ENCODE assay signal across 7 mouse cellular contexts in the genomic region with DNA sequence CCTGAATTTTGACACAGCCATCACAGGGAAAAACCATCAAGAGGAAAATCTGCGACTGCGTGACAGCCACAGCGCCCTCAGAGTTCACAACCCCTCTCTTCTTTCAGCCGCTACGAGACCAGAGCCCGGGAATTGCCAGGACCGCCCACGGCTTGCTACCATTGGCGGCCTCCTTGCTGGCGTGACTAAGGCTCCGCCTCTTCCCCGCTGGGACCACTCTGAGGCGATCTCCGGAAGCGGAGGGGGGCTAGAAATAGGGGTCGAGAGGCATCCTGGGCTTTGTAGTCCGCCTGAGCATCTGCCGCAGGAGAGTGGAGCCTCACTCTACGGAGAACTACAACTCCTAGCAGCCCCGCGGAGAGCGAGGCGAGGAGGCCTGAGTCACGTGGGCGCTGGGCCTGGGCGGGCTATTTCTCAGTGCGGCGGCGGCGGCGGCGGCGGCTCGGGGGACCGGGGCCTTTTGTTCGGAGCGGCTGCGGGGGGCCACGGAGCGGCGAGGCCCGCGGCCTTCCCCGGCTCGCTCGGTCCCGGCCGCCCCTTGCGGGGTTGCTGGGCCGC. TPM values are rescaled to one million over a fixed set of nuclear protein-coding genes. Genes with fewer than 3 reads are reported as not detected.
A peak's percentile ranks its signal among the peaks of the same experiment; 100 is the strongest.
DNase-seq lines count a peak whose midpoint lies in the region; ATAC-seq and TF ChIP-seq lines count a peak whose summit lies in the region.

A gene (plus strand): TSS at position 297 of the 558 bp plus-strand sequence.

- H3K4me3 ChIP-seq in embryonic facial prominence, embryonic 10.5 days, result peak within 1 kb of the TSS; percentile 96
- H3K4me3 ChIP-seq in intestine, postnatal 0 days (ENCODE audit: low read depth, low read length), result peak within 1 kb of the TSS; percentile 96
- peak within 1 kb of the TSS; percentile 89 for H3K4me3 ChIP-seq in midbrain, embryonic 12.5 days
- peak within 1 kb of the TSS; percentile 100 for H3K4me3 ChIP-seq in small intestine, adult 2 months (ENCODE audit: low read depth, low read length)

- peak; percentile 74; the same call in 1 of the 2 replicates for TF ChIP-seq POLR2A in small intestine, adult 2 months (IDR thresholded peaks at IDR 0.05; ENCODE audit: low read depth, low read length)

- peak within 1 kb of the TSS; percentile 99 for H3K27ac ChIP-seq in embryonic facial prominence, embryonic 10.5 days (replicated peaks)
- H3K27ac ChIP-seq in intestine, postnatal 0 days (ENCODE audit: low read depth, low read length), result peak within 1 kb of the TSS; percentile 97
- peak within 1 kb of the TSS; percentile 96 for H3K27ac ChIP-seq in midbrain, embryonic 12.5 days (replicated peaks)
- peak within 1 kb of the TSS; percentile 95 for H3K27ac ChIP-seq in small intestine, adult 2 months (ENCODE audit: insufficient read depth, low read depth, low read length)

- peak; percentile 96 for DNase-seq in adrenal gland, postnatal 10 days
- peak; percentile 99 for DNase-seq in embryonic facial prominence, embryonic 10.5 days (ENCODE audit: low spot score)
- no peak for DNase-seq in gonadal fat pad, adult 2 months (ENCODE audit: low read depth)
- DNase-seq in left cerebral cortex, postnatal 4 days, result peak; percentile 99

- TF ChIP-seq CTCF in intestine, postnatal 0 days (IDR thresholded peaks at IDR 0.05; ENCODE audit: low read depth), result peak; percentile 42
- TF ChIP-seq CTCF in small intestine, adult 2 months (IDR thresholded peaks at IDR 0.05; ENCODE audit: extremely low read depth, insufficient read length, insufficient replicate concordance, low read depth, low read length), result no peak

- intact Hi-C loops in left cerebral cortex, postnatal 4 days (cut with DNase I), result no loop called here

- under 1% methylated on average over 50 of the region's 50 CpGs for WGBS in embryonic facial prominence, embryonic 10.5 days
- WGBS in intestine, postnatal 0 days, result under 1% methylated on average over 37 of the region's 50 CpGs
- under 1% methylated on average over 35 of the region's 50 CpGs for WGBS in midbrain, embryonic 12.5 days
- WGBS in small intestine, adult 2 months, result 2% methylated on average over 48 of the region's 50 CpGs

- ATAC-seq in intestine, postnatal 0 days, result peak; percentile 99
- peak; percentile 100 for ATAC-seq in midbrain, embryonic 12.5 days (ENCODE audit: low FRiP score, low read depth)

- peaks cover 14% of the 10 kb centered on the region for H3K4me1 ChIP-seq in embryonic facial prominence, embryonic 10.5 days
- H3K4me1 ChIP-seq in intestine, postnatal 0 days (replicated peaks; ENCODE audit: control insufficient read depth, insufficient read depth, low read length), result no peaks in the 10 kb centered on the region
- peaks cover 16% of the 10 kb centered on the region for H3K4me1 ChIP-seq in midbrain, embryonic 12.5 days
- peaks cover 5% of the 10 kb centered on the region; the same call in 1 of the 2 replicates for H3K4me1 ChIP-seq in small intestine, adult 2 months (ENCODE audit: control insufficient read depth, insufficient read depth, insufficient read length, low read length)

- peak within 1 kb of the TSS; percentile 96 for H3K9ac ChIP-seq in intestine, postnatal 0 days (ENCODE audit: low read depth, low read length)
- H3K9ac ChIP-seq in midbrain, embryonic 12.5 days (replicated peaks), result peak within 1 kb of the TSS; percentile 96

- H3K27me3 ChIP-seq in embryonic facial prominence, embryonic 10.5 days (replicated peaks; ENCODE audit: low read depth, poor library complexity, severe bottlenecking), result no peaks in the 10 kb centered on the region
- H3K27me3 ChIP-seq in intestine, postnatal 0 days (replicated peaks; ENCODE audit: control insufficient read depth, insufficient read depth, low read length), result no peaks in the 10 kb centered on the region
- no peaks in the 10 kb centered on the region for H3K27me3 ChIP-seq in midbrain, embryonic 12.5 days
- H3K27me3 ChIP-seq in small intestine, adult 2 months (ENCODE audit: control insufficient read depth, insufficient read depth, low read length), result no peaks in the 10 kb centered on the region

- H3K4me2 ChIP-seq in intestine, postnatal 0 days (replicated peaks; ENCODE audit: low read depth), result peak within 1 kb of the TSS; percentile 73
- peak within 1 kb of the TSS; percentile 88 for H3K4me2 ChIP-seq in midbrain, embryonic 12.5 days (replicated peaks)

- H3K9me3 ChIP-seq in embryonic facial prominence, embryonic 10.5 days, result no peaks in the 10 kb centered on the region
- H3K9me3 ChIP-seq in intestine, postnatal 0 days (ENCODE audit: control insufficient read depth), result no peaks in the 10 kb centered on the region
- no peaks in the 10 kb centered on the region for H3K9me3 ChIP-seq in midbrain, embryonic 12.5 days

- peaks cover 21% of the 10 kb centered on the region for H3K36me3 ChIP-seq in embryonic facial prominence, embryonic 10.5 days (replicated peaks)
- no peaks in the 10 kb centered on the region for H3K36me3 ChIP-seq in intestine, postnatal 0 days (ENCODE audit: control insufficient read depth, insufficient read depth)
- H3K36me3 ChIP-seq in midbrain, embryonic 12.5 days, result no peaks in the 10 kb centered on the region
- no peaks in the 10 kb centered on the region for H3K36me3 ChIP-seq in small intestine, adult 2 months (ENCODE audit: control insufficient read depth, insufficient read depth, low read length)

RNA-seq across cellular contexts. Expression of the gene that starts here (rescaled TPM):
- 10 to 100 TPM; 50.6 to 50.7 TPM for total RNA-seq in adrenal gland, postnatal 10 days (2021)
- polyA plus RNA-seq in embryonic facial prominence, embryonic 10.5 days (2016; fragmentation: Nextera tagmentation; extraction: Ambion mirVana), result 13.9 and 15.2 TPM in 2 replicates
- 33.6 and 38.0 TPM in 2 replicates for polyA plus RNA-seq in gonadal fat pad, adult 2 months (2012; rRNA removed)
- 39.6 and 42.5 TPM in 2 replicates for polyA plus RNA-seq in intestine, postnatal 0 days (2015; fragmentation: Nextera tagmentation; extraction: Ambion mirVana)
- total RNA-seq in left cerebral cortex, postnatal 4 days (2021), result 10 to 100 TPM; 64.9 to 70.1 TPM
- polyA plus RNA-seq in midbrain, embryonic 12.5 days (2016; fragmentation: Nextera tagmentation; extraction: Ambion mirVana), result 30.0 and 33.9 TPM in 2 replicates
- polyA plus RNA-seq in small intestine, adult 2 months (2012; rRNA removed), result 2.1 and 3.7 TPM in 2 replicates
